Comparison of ENCODE assay signal across 8 mouse cellular contexts in genomic region chr4:8954356-8954914, GRCm38 (mm10).
DNase-seq lines count a peak whose midpoint lies in the region; ATAC-seq and TF ChIP-seq lines count a peak whose summit lies in the region.

No protein-coding gene starts in this region.

- H3K4me3 ChIP-seq in E14TG2a.4 (replicated peaks; ENCODE audit: low read length) = peak overlapping the region; percentile 50
- no peak overlapping the region for H3K4me3 ChIP-seq in forebrain, embryonic 14.5 days (ENCODE audit: low read depth, low read length)
- H3K4me3 ChIP-seq in limb, embryonic 12.5 days (replicated peaks) = no peak overlapping the region
- no peak overlapping the region for H3K4me3 ChIP-seq in midbrain, embryonic 13.5 days (replicated peaks)

- 0 out of 2 replicates have a peak overlapping the region, but pooled peaks have one; percentile 1 for H3K9ac ChIP-seq in forebrain, embryonic 14.5 days (ENCODE audit: low read length)
- H3K9ac ChIP-seq in limb, embryonic 12.5 days (replicated peaks) = 0 out of 2 replicates have a peak overlapping the region, but pooled peaks have one; percentile 3
- 0 out of 2 replicates have a peak overlapping the region, but pooled peaks have one; percentile 14 for H3K9ac ChIP-seq in midbrain, embryonic 13.5 days (replicated peaks)

- H3K4me1 ChIP-seq in E14TG2a.4 (replicated peaks; ENCODE audit: low read depth, low read length) = peaks cover 78% of the 10 kb centered on the region
- peaks cover 40% of the 10 kb centered on the region for H3K4me1 ChIP-seq in forebrain, embryonic 14.5 days (ENCODE audit: control insufficient read depth, insufficient read depth, low read length)
- peaks cover 52% of the 10 kb centered on the region for H3K4me1 ChIP-seq in limb, embryonic 12.5 days (replicated peaks)
- H3K4me1 ChIP-seq in midbrain, embryonic 13.5 days (replicated peaks) = peaks cover 50% of the 10 kb centered on the region

- no peaks in the 10 kb centered on the region for H3K36me3 ChIP-seq in E14TG2a.4 (ENCODE audit: insufficient read depth, low read length)
- no peaks in the 10 kb centered on the region for H3K36me3 ChIP-seq in forebrain, embryonic 14.5 days (ENCODE audit: control insufficient read depth, insufficient read depth, low read length)
- no peaks in the 10 kb centered on the region for H3K36me3 ChIP-seq in limb, embryonic 12.5 days
- H3K36me3 ChIP-seq in midbrain, embryonic 13.5 days = no peaks in the 10 kb centered on the region

- intact Hi-C loops in heart, postnatal 36 days (cut with DNase I) = loop anchor here (5.0 kb wide), 2 partner anchors 42 to 73 kb away; no protein-coding TSS in a partner anchor

- no peak overlapping the region for H3K27ac ChIP-seq in forebrain, embryonic 14.5 days (ENCODE audit: low read depth, low read length)
- H3K27ac ChIP-seq in limb, embryonic 12.5 days = peak overlapping the region; percentile 26; the same call in 1 of the 2 replicates
- H3K27ac ChIP-seq in midbrain, embryonic 13.5 days = peak overlapping the region; percentile 56

- no peaks in the 10 kb centered on the region for H3K9me3 ChIP-seq in E14TG2a.4 (ENCODE audit: low read length)
- no peaks in the 10 kb centered on the region for H3K9me3 ChIP-seq in forebrain, embryonic 14.5 days (replicated peaks; ENCODE audit: control insufficient read depth, low read length)
- H3K9me3 ChIP-seq in limb, embryonic 12.5 days = no peaks in the 10 kb centered on the region
- no peaks in the 10 kb centered on the region for H3K9me3 ChIP-seq in midbrain, embryonic 13.5 days

- DNase-seq in brain, adult 2 months (ENCODE audit: low read depth, low spot score) = peak; percentile 79
- DNase-seq in forebrain, embryonic 14.5 days (ENCODE audit: low spot score) = no peak
- peak; percentile 62 to 77 for DNase-seq in heart, postnatal 36 days
- peak; percentile 19 for DNase-seq in urinary bladder, postnatal 25 days (ENCODE audit: low spot score)
- no peak for DNase-seq in spleen, adult 12 weeks (ENCODE audit: low spot score)

- WGBS in forebrain, embryonic 14.5 days = 19% methylated on average over 10 of the region's 10 CpGs
- WGBS in limb, embryonic 12.5 days = 10% methylated on average over 10 of the region's 10 CpGs
- WGBS in midbrain, embryonic 13.5 days = 10% methylated on average over 10 of the region's 10 CpGs

- peak; percentile 38; the same call in 1 of the 2 replicates for ATAC-seq in forebrain, embryonic 14.5 days
- ATAC-seq in limb, embryonic 12.5 days (ENCODE audit: insufficient number of reproducible peaks, insufficient read depth, low FRiP score, low TSS enrichment, low read depth) = peak; percentile 33; the same call in 1 of the 2 replicates
- peak; percentile 51 for ATAC-seq in midbrain, embryonic 13.5 days

- H3K4me2 ChIP-seq in forebrain, embryonic 14.5 days (ENCODE audit: low read length) = no peak overlapping the region
- peak overlapping the region; percentile 34 for H3K4me2 ChIP-seq in limb, embryonic 12.5 days
- peak overlapping the region; percentile 23 for H3K4me2 ChIP-seq in midbrain, embryonic 13.5 days (replicated peaks)

- TF ChIP-seq CTCF in E14TG2a.4 (conservative IDR thresholded peaks at IDR 0.05; ENCODE audit: low read length) = no peak

- no peaks in the 10 kb centered on the region for H3K27me3 ChIP-seq in E14TG2a.4 (ENCODE audit: insufficient read depth, low read length)
- no peaks in the 10 kb centered on the region for H3K27me3 ChIP-seq in forebrain, embryonic 14.5 days (replicated peaks; ENCODE audit: control insufficient read depth, insufficient read depth, low read length)
- H3K27me3 ChIP-seq in limb, embryonic 12.5 days = peaks cover 4% of the 10 kb centered on the region; the same call in 1 of the 2 replicates
- no peaks in the 10 kb centered on the region for H3K27me3 ChIP-seq in midbrain, embryonic 13.5 days

Comparison
In these comparisons a context has a peak if more than half of its experiments do, and no peak if none do; other contexts are left out.
1. DNase-seq: peak in brain, adult 2 months (single experiment), heart, postnatal 36 days (2 of 2) and urinary bladder, postnatal 25 days (single experiment); none in forebrain, embryonic 14.5 days (single experiment) and spleen, adult 12 weeks (single experiment).
2. Peak in every context shown above with its lines, with median percentiles within 50 percentile points of each other: ATAC-seq and H3K9ac ChIP-seq.